Mouse (Mus musculus): ENCODE measurements around the gene Pdcd11. TPM values are rescaled to one million over a fixed set of nuclear protein-coding genes. Genes with fewer than 3 reads are reported as not detected.
A peak's percentile ranks its signal among the peaks of the same experiment; 100 is the strongest.

Pdcd11 gene
- 6.6 and 6.8 TPM in 2 replicates for polyA plus RNA-seq (2012; rRNA removed)

- Histone ChIP-seq H3K4me3 (ENCODE audit: control insufficient read depth, low read depth, low read length) (peak within 1 kb of the TSS; percentile 90), H3K27ac (ENCODE audit: control insufficient read depth, insufficient read depth, low read depth, low read length) (peak within 1 kb of the TSS; percentile 93), H3K4me1 (ENCODE audit: control insufficient read depth, insufficient read depth, low read length) (peaks cover 2% of the 10 kb centered on the region; the same call in 1 of the 2 replicates), H3K27me3 (ENCODE audit: control insufficient read depth, insufficient read depth, low read length) (no peaks in the 10 kb centered on the region), H3K36me3 (ENCODE audit: control insufficient read depth, insufficient read depth, low read length) (no peaks in the 10 kb centered on the region)
- no peak for TF ChIP-seq CTCF (IDR thresholded peaks at IDR 0.05; ENCODE audit: control insufficient read depth, insufficient read depth, insufficient replicate concordance, low read depth, low read length)
- TF ChIP-seq POLR2A (IDR thresholded peaks at IDR 0.05; ENCODE audit: control insufficient read depth, low read depth, low read length): peak; percentile 97
Observed at GRCm38 (mm10) chr19:47090550-47091156, at the start of gene Pdcd11, which contains the start of gene Usmg5. Gene Pdcd11, plus strand, starts transcription at chr19:47090768. Gene Usmg5, minus strand, starts transcription at chr19:47090647.

GRCm38 (mm10) chr19:47043608-47044007, 47.0 kb upstream of the Pdcd11 start:
- Histone ChIP-seq H3K36me3 (ENCODE audit: control insufficient read depth, insufficient read depth, low read length) (peaks cover 3% of the 10 kb centered on the region), H3K4me3 (ENCODE audit: control insufficient read depth, low read depth, low read length) (no peak overlapping the region), H3K27me3 (ENCODE audit: control insufficient read depth, insufficient read depth, low read length) (no peaks in the 10 kb centered on the region), H3K4me1 (ENCODE audit: control insufficient read depth, insufficient read depth, low read length) (no peaks in the 10 kb centered on the region), H3K27ac (ENCODE audit: control insufficient read depth, insufficient read depth, low read depth, low read length) (no peak overlapping the region)
- TF ChIP-seq CTCF (IDR thresholded peaks at IDR 0.05; ENCODE audit: control insufficient read depth, insufficient read depth, insufficient replicate concordance, low read depth, low read length) (no peak), POLR2A (IDR thresholded peaks at IDR 0.05; ENCODE audit: control insufficient read depth, low read depth, low read length) (no peak)

GRCm38 (mm10) chr19:47046343-47046742, 44.2 kb upstream of the Pdcd11 start:
- no peak overlapping the region for H3K4me3 ChIP-seq (ENCODE audit: control insufficient read depth, low read depth, low read length)
- TF ChIP-seq CTCF (IDR thresholded peaks at IDR 0.05; ENCODE audit: control insufficient read depth, insufficient read depth, insufficient replicate concordance, low read depth, low read length) (no peak), POLR2A (IDR thresholded peaks at IDR 0.05; ENCODE audit: control insufficient read depth, low read depth, low read length) (no peak)
- H3K4me1 ChIP-seq (ENCODE audit: control insufficient read depth, insufficient read depth, low read length): peaks cover 3% of the 10 kb centered on the region
- no peak overlapping the region for H3K27ac ChIP-seq (ENCODE audit: control insufficient read depth, insufficient read depth, low read depth, low read length)
- no peaks in the 10 kb centered on the region for H3K27me3 ChIP-seq (ENCODE audit: control insufficient read depth, insufficient read depth, low read length)
- H3K36me3 ChIP-seq (ENCODE audit: control insufficient read depth, insufficient read depth, low read length): peaks cover 2% of the 10 kb centered on the region

GRCm38 (mm10) chr19:47047236-47047833, 43.2 kb upstream of the Pdcd11 start:
- Histone ChIP-seq H3K4me3 (ENCODE audit: control insufficient read depth, low read depth, low read length) (peak overlapping the region; percentile 41), H3K36me3 (ENCODE audit: control insufficient read depth, insufficient read depth, low read length) (peaks cover 2% of the 10 kb centered on the region), H3K4me1 (ENCODE audit: control insufficient read depth, insufficient read depth, low read length) (peaks cover 3% of the 10 kb centered on the region), H3K27me3 (ENCODE audit: control insufficient read depth, insufficient read depth, low read length) (no peaks in the 10 kb centered on the region), H3K27ac (ENCODE audit: control insufficient read depth, insufficient read depth, low read depth, low read length) (no peak overlapping the region)
- no peak for TF ChIP-seq POLR2A (IDR thresholded peaks at IDR 0.05; ENCODE audit: control insufficient read depth, low read depth, low read length)
- TF ChIP-seq CTCF (IDR thresholded peaks at IDR 0.05; ENCODE audit: control insufficient read depth, insufficient read depth, insufficient replicate concordance, low read depth, low read length): no peak

- peak overlapping the region; percentile 75 for H3K27ac ChIP-seq (ENCODE audit: control insufficient read depth, insufficient read depth, low read depth, low read length)
- TF ChIP-seq POLR2A (IDR thresholded peaks at IDR 0.05; ENCODE audit: control insufficient read depth, low read depth, low read length) (no peak; the same call in 1 of the 2 replicates), CTCF (IDR thresholded peaks at IDR 0.05; ENCODE audit: control insufficient read depth, insufficient read depth, insufficient replicate concordance, low read depth, low read length) (no peak)
- peaks cover 2% of the 10 kb centered on the region; the same call in 1 of the 2 replicates for H3K36me3 ChIP-seq (ENCODE audit: control insufficient read depth, insufficient read depth, low read length)
- peaks cover 3% of the 10 kb centered on the region for H3K4me1 ChIP-seq (ENCODE audit: control insufficient read depth, insufficient read depth, low read length)
- peak overlapping the region; percentile 86 for H3K4me3 ChIP-seq (ENCODE audit: control insufficient read depth, low read depth, low read length)
- H3K27me3 ChIP-seq (ENCODE audit: control insufficient read depth, insufficient read depth, low read length): no peaks in the 10 kb centered on the region
Observed at GRCm38 (mm10) chr19:47049061-47049460, 41.5 kb upstream of the Pdcd11 start.

GRCm38 (mm10) chr19:47049840-47050239, 40.7 kb upstream of the Pdcd11 start:
- no peak for TF ChIP-seq POLR2A (IDR thresholded peaks at IDR 0.05; ENCODE audit: control insufficient read depth, low read depth, low read length)
- H3K27me3 ChIP-seq (ENCODE audit: control insufficient read depth, insufficient read depth, low read length): no peaks in the 10 kb centered on the region
- H3K27ac ChIP-seq (ENCODE audit: control insufficient read depth, insufficient read depth, low read depth, low read length): peak overlapping the region; percentile 93; the same call in 1 of the 2 replicates
- H3K36me3 ChIP-seq (ENCODE audit: control insufficient read depth, insufficient read depth, low read length): peaks cover 2% of the 10 kb centered on the region; the same call in 1 of the 2 replicates
- H3K4me1 ChIP-seq (ENCODE audit: control insufficient read depth, insufficient read depth, low read length): peaks cover 3% of the 10 kb centered on the region
- H3K4me3 ChIP-seq (ENCODE audit: control insufficient read depth, low read depth, low read length): peak overlapping the region; percentile 96

GRCm38 (mm10) chr19:47050271-47051032, 40.1 kb upstream of the Pdcd11 start, which contains the start of gene Pcgf6:
Gene Pcgf6, minus strand, starts transcription at chr19:47050906.
- no peaks in the 10 kb centered on the region for H3K27me3 ChIP-seq (ENCODE audit: control insufficient read depth, insufficient read depth, low read length)
- peak within 1 kb of the TSS; percentile 93 for H3K27ac ChIP-seq (ENCODE audit: control insufficient read depth, insufficient read depth, low read depth, low read length)
- TF ChIP-seq CTCF (IDR thresholded peaks at IDR 0.05; ENCODE audit: control insufficient read depth, insufficient read depth, insufficient replicate concordance, low read depth, low read length) (no peak), POLR2A (IDR thresholded peaks at IDR 0.05; ENCODE audit: control insufficient read depth, low read depth, low read length) (peak; percentile 76)
- H3K4me3 ChIP-seq (ENCODE audit: control insufficient read depth, low read depth, low read length): peak within 1 kb of the TSS; percentile 96
- peaks cover 3% of the 10 kb centered on the region for H3K4me1 ChIP-seq (ENCODE audit: control insufficient read depth, insufficient read depth, low read length)
- H3K36me3 ChIP-seq (ENCODE audit: control insufficient read depth, insufficient read depth, low read length): peaks cover 2% of the 10 kb centered on the region; the same call in 1 of the 2 replicates
